Mouse (Mus musculus) splenic B cell, adult 2 months (primary cell): ENCODE results near the gene Pimreg.
A peak's percentile ranks its signal among the peaks of the same experiment; 100 is the strongest.

Experiments
- DNase-seq: peaks from one replicate; pipeline ENCODE4 v3.0.0-alpha.2; 2011; ENCODE audit warnings: low read depth, low spot score
- H3K27me3 ChIP-seq: 2 replicates; pipeline ENCODE4 v1.6.1; 2012; ENCODE audit warnings: mild to moderate bottlenecking, low read length, moderate library complexity, mixed read lengths; ENCODE audit not compliant: control insufficient read depth, poor library complexity, insufficient read depth, severe bottlenecking
- H3K36me3 ChIP-seq: 2 replicates; pipeline ENCODE4 v1.6.1; 2012; ENCODE audit warnings: mild to moderate bottlenecking, low read length, moderate library complexity, mixed read lengths; ENCODE audit not compliant: control insufficient read depth, poor library complexity, insufficient read depth, severe bottlenecking

Gene Pimreg

GRCm38 (mm10) chr11:72041768-72042607 is at the start of gene Pimreg:
Gene Pimreg (plus strand): TSS chr11:72042032.
- Histone ChIP-seq H3K27me3 (no peaks in the 10 kb centered on the region), H3K36me3 (no peaks in the 10 kb centered on the region)
- DNase-seq, result peak; percentile 78

GRCm38 (mm10) chr11:71992438-71992837 is 49.4 kb upstream of the Pimreg start:
- Histone ChIP-seq H3K36me3 (no peaks in the 10 kb centered on the region), H3K27me3 (no peaks in the 10 kb centered on the region)
- no peak for DNase-seq

GRCm38 (mm10) chr11:71995968-71996511 is 45.8 kb upstream of the Pimreg start:
- Histone ChIP-seq H3K36me3 (no peaks in the 10 kb centered on the region), H3K27me3 (no peaks in the 10 kb centered on the region)
- no peak for DNase-seq

- no peak for DNase-seq
- H3K36me3 ChIP-seq, result no peaks in the 10 kb centered on the region
- H3K27me3 ChIP-seq, result no peaks in the 10 kb centered on the region
These were observed 45.0 kb upstream of the Pimreg start for GRCm38 (mm10) chr11:71996805-71997204.

GRCm38 (mm10) chr11:72000194-72000593 is 41.6 kb upstream of the Pimreg start:
- H3K36me3 ChIP-seq, result no peaks in the 10 kb centered on the region
- H3K27me3 ChIP-seq, result no peaks in the 10 kb centered on the region
- no peak for DNase-seq

GRCm38 (mm10) chr11:72002138-72002853 is 39.5 kb upstream of the Pimreg start:
- H3K36me3 ChIP-seq, result no peaks in the 10 kb centered on the region
- DNase-seq, result peak; percentile 39

GRCm38 (mm10) chr11:72003171-72003570 is 38.7 kb upstream of the Pimreg start:
- Histone ChIP-seq H3K36me3 (no peaks in the 10 kb centered on the region), H3K27me3 (no peaks in the 10 kb centered on the region)
- no peak for DNase-seq

More at GRCm38 (mm10) chr11:72002138-72002853, 39.5 kb upstream of the Pimreg start:
- no peaks in the 10 kb centered on the region for H3K27me3 ChIP-seq

GRCm38 (mm10) chr11:72005547-72005946 is 36.3 kb upstream of the Pimreg start:
- H3K27me3 ChIP-seq, result no peaks in the 10 kb centered on the region
- H3K36me3 ChIP-seq, result no peaks in the 10 kb centered on the region
- no peak for DNase-seq

GRCm38 (mm10) chr11:72010367-72010766 is 31.5 kb upstream of the Pimreg start:
- Histone ChIP-seq H3K27me3 (no peaks in the 10 kb centered on the region), H3K36me3 (no peaks in the 10 kb centered on the region)
- no peak for DNase-seq

- Histone ChIP-seq H3K36me3 (no peaks in the 10 kb centered on the region), H3K27me3 (no peaks in the 10 kb centered on the region)
- DNase-seq, result no peak
These were observed 30.7 kb upstream of the Pimreg start for GRCm38 (mm10) chr11:72010940-72011722.

- H3K27me3 ChIP-seq, result no peaks in the 10 kb centered on the region
- H3K36me3 ChIP-seq, result no peaks in the 10 kb centered on the region
- no peak for DNase-seq
These were observed 29.9 kb upstream of the Pimreg start for GRCm38 (mm10) chr11:72011955-72012354.

GRCm38 (mm10) chr11:72014674-72015073 is 27.2 kb upstream of the Pimreg start:
- DNase-seq, result no peak
- Histone ChIP-seq H3K36me3 (no peaks in the 10 kb centered on the region), H3K27me3 (no peaks in the 10 kb centered on the region)

- DNase-seq, result no peak
- Histone ChIP-seq H3K27me3 (no peaks in the 10 kb centered on the region), H3K36me3 (no peaks in the 10 kb centered on the region)
These were observed 25.1 kb upstream of the Pimreg start for GRCm38 (mm10) chr11:72016518-72017252.

- Histone ChIP-seq H3K27me3 (no peaks in the 10 kb centered on the region), H3K36me3 (no peaks in the 10 kb centered on the region)
- DNase-seq, result no peak
These were observed 24.6 kb upstream of the Pimreg start for GRCm38 (mm10) chr11:72017253-72017601.
